Mouse (Mus musculus) liver, embryonic 14.5 days (tissue): ENCODE results near the gene Lyst.

Experiments used
- CTCF ChIP-seq: IDR thresholded peaks from 2 replicates; pipeline ENCODE4 v1.5.1; 2016; ENCODE audit warnings: antibody characterized with exemption, low read depth, control low read depth
- EP300 ChIP-seq: IDR thresholded peaks from 2 replicates; pipeline ENCODE4 v1.6.1; 2016; ENCODE audit warnings: antibody characterized with exemption, low read depth

DNA sequence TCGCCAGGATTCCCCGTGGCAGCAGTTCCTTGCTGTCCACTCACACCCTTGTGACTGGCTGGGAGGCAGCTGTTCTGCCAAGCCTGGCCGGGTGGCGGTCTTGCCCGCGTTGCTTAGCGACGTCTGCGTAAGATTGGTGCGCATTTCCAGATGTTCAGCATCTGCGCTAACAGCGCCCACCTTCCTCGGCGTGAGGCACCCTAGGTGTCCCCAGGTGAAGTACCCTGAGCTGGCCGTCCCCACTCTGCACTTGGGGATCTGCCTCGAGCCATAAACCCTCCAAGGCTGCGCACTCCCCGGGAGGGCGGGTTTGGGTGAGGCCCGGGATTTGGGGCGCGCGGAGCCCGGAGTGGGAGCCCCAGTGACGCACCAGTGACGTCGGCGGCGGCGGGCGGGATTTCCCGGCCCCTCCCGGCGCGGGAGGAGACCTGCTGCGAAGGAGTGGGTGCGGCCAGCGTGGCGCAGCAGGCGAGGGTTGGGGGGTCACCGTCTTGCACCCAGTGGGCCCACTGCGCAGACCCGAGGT lies 193.8 kb downstream of the Lyst start, which contains the start of gene Gng4:
- no peak for TF ChIP-seq CTCF
- TF ChIP-seq EP300: no peak
